Mouse (Mus musculus) adrenal gland, postnatal 4 days (tissue): Measurements from ENCODE around the gene Snrpd2. TPM values are rescaled to one million over a fixed set of nuclear protein-coding genes. Genes with fewer than 3 reads are reported as not detected.
"Not testable (repeated sequence)": the region's sequence is repeated elsewhere in the genome, so short reads cannot be mapped to it uniquely, and the experiment has no call there.

Experiments used
- DNase-seq, 2 experiments: peaks; one replicate each; pipeline ENCODE4 v3.0.0; 2021 to 2022; ENCODE audit warnings: low spot score in 2 of 2, mixed read lengths in 2 of 2
- total RNA-seq, 2 experiments: library from RNA; stranded (reverse); gene quantifications; 2 replicates each; pipeline ENCODE4 v1.2.3; 2021

The Snrpd2 gene
- total RNA-seq, 2 experiments from 2014 or later = 111 to 116 TPM

DNA sequence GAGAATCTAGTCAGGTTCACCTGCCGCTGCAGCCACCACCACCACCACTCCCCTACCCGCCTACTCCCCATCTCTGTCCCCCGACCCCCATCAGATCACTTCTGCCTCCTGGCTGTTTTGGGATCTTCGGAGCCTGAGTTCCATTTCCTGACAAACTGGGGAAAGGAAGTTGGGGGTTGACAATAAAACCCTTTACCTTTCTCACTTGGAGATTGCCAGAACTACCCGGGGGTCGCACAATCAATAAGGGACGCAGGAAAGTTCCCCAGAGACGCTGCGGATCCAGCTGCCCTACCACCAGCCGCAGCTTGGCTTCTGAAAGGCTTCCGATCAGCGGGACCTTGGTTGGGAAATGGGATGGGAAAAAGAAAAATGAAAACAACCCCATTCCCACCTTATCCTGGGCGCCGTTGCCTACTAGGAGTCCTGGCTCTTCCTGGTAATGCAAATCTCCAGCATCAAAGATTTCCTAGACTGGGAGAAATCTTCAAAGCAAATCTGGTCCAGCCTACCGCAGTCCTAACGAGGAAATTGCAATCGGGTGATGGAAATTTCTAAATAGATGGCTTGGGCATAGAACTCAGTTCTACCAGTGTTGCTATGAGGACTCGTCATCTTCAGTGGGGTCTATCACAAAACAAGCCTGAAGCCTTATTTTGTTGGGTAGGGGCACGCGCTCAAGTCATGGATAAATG, 1.2 kb upstream of the Snrpd2 start:
- no peak for DNase-seq

DNA sequence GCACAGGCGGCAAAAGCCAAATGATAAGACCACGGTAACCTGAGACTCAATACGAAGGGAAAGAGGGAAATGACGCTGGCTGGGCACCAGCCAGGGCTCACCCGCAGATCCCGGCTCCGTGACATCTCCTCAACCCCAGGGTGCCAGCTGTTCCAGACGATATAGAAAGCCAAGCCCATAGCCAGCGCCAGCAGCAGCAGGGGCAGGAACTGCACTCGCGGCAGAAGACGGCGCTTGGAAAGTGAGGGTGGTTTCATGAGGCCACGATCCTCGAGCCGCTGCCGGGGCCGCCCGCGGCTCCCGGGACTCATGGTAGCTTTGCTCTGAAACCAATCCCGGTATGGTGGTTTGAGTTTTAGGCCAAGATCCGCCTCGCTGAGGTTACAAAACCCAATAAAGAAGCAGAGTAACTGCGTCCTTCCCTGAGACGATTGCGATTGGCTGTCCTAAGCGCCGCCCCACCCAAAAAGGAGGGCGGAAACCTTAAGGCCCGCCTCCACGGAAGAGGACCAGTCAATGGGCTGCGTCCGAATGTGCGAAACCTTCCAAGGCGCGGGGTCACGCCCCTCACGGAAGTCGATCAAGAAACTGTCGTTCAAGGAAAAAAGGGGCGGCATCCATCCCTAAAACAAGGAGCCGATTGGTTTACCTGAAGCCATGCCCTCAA, 514 bp upstream of the Snrpd2 start, which contains the start of gene Qpctl:
Gene Qpctl (minus strand): TSS at position 417 of the 667 bp plus-strand sequence.
- DNase-seq = peak; percentile 83 to 96

DNA sequence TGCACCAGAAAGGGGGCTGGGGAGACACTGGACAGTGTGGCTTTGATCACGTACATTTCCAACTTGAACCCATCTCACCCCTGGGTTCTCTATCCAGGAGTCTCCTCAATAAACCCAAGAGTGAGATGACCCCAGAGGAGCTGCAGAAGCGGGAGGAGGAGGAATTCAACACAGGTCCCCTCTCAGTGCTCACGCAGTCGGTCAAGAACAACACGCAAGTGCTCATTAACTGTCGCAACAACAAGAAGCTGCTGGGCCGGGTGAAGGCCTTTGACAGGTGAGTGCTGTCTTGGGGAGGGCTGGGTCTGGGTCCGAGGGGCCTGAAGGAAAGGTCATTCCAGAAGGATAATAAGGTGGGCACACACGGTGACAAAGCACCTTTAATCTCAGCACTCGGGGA, 1.6 kb downstream of the Snrpd2 start:
- not testable (repeated sequence) for DNase-seq

DNA sequence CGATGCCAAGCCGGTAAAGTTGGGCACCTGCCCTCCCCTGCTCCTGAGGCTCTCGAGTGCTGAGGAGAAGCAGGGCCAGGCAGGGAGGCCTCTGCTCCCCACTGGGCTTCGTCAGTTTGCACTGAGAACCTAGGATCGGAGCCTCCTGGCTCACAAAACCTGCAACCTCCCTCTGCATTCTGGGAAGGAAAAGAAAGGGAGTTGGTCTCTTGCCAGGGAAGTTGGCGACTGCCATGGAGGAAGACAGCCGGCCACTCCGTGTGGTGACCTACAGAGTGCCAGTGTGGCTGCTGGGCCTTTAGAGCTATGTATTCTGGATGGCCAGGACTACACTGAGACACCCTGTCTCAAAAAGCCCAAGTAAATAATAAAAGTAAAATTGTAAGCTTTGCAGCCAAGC, 5.3 kb downstream of the Snrpd2 start:
- DNase-seq = no peak

DNA sequence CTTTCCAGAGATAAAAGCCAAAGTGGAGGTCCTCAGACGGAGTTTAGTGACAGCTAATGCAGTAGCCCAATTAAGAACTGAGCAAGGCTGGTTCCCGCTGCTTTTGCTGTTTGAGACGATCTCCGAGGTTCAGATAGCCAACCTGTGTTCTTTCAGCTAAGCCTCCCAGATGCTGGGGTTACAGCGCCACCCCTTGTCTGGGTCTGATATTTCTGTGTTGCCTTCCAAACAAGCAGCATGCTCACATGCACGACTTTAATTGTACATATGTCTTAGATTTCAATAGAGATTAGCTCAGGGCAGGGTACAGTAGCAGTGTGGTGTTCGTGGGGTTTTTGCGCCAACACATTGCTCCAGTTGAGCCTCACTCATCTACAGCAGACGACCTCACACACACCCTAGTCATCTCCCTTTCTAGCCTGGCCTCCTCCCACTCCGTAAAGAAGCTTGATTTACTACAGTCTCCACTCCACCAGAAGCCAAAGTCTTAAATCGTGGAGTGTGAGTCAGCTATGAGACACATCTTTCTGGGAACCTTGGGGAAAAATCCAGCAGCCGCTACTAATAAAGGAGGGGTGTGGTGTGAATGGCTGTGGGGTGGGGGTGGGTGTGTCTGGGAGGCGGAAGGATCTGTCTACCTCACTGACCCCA, 6.4 kb downstream of the Snrpd2 start:
- DNase-seq = no peak

DNA sequence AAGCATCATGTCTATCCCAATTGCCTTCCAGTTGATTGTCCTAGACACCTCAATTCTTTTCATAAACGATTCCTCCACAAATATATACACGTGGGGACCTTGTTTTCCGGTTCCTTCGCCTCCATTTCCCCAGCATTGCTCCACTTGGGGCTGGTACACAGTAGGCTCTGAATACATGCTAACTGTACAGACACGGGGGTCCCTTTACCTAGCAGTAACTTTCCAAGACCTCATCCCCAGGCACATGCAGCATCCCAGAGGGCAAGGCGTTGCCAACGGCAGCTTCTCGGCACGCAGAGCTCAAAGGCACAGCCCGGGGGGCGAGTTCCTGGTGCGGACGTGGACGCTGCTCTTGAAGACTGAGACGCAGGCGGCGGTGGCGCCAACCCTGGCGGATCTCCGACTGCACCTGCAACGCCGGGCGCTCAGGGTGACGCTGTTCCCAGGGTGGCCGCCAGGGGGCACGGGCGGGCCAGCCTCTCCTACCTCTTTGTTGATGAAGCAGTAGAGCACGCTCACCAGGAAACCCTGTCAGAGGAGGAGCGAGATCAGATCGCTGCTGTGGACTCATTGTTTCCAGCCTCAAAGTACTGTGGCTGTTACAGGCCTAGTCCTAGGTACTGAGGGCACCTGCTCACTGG, 7.8 kb downstream of the Snrpd2 start:
- DNase-seq = peak; percentile 82 to 83

DNA sequence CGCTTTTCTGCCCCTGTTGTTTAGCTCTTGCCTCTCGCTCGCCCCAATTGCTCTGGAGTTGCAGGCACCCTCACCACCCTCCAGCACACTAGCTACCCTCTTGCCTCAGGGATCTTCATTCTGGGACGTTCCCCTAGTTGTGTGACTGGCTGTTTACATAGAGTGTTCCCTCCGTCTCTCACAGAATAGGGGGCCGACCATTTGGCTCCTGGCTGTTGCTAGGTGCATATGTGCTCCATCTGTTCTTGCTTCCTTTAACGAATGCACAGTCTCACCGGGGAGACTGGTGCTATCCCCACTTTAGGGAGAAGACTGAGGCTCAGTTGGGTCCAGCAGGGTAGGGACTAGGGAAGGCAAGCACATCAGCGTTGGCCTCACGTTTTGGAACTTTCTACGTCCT, 9.1 kb downstream of the Snrpd2 start:
- no peak for DNase-seq

DNA sequence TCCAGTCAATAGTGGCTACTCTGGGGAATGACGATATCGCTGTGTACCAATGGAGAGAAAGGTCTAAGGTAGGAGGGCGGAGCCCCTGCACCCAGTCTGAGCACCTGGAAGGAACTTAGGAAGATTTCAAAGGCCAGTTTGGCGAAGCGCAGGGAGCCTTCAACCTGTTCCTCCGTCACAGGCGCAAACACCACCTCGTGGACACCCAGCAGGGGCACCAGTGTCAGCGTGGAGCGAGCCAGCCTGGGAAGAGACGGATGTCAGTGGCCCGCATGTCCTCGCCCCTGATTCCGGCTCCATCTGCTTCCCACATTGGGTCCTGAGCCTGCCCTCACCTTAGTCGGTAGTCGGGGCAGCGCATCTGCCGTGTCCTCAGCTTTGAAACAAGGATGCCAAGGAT, 9.9 kb downstream of the Snrpd2 start:
- no peak for DNase-seq

DNA sequence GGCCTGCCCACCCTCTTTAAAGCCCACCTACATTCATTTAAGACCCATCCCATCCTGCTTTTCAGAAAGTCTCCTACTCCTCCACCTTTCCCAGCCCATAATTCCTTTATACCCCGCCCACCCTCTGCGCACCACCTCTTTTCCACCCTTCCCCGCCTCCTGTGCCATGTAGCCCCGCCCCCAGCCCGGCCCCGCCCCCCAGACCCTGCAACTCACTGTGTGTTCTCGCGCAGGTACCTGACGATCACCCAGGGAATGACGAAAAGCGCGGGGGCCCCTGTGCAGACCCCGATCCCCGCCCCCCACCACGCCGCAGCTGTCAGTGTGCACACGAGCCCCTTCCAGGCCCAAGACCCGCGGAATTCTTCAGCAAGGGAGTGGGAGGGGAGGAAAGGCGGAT, 10.6 kb downstream of the Snrpd2 start:
- no peak for DNase-seq

DNA sequence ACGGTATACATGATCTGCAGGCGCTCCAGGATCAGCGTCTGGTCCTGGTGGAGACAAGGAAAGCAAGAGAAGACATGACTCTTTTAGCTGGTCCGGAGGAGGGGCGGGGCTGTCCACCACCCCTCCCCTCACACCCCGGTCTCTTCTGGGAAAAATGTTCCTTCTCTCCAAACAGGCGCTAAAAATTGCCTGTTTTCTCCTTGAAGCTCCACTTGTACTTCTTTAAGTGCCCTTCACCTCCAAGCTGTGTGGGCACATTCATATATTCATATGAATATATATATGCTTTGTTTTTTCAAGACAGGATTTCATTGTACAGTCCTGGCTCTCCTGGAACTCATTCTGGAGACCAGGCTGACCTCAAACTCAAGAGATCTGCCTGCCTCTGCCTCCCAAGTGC, 13.4 kb downstream of the Snrpd2 start:
- no peak for DNase-seq

DNA sequence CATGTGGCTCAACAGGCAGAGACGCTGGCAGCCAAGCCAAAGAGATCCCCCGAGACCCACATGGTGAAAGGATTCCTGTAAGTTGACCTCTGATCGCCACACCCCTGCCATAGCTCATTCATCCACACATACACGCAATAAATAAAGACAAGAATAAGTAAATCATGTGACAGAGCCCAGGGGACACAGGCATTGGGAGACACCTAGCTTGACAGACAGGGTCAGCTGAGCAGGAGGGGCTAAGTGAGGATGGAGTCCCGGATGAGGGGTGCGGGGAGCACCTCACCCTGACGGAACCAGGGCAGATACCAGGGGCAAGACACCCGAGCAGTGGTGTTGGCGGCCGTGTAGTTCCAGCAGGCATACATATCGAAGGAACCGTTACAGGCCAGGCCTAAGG, 14.2 kb downstream of the Snrpd2 start:
- DNase-seq = no peak

DNA sequence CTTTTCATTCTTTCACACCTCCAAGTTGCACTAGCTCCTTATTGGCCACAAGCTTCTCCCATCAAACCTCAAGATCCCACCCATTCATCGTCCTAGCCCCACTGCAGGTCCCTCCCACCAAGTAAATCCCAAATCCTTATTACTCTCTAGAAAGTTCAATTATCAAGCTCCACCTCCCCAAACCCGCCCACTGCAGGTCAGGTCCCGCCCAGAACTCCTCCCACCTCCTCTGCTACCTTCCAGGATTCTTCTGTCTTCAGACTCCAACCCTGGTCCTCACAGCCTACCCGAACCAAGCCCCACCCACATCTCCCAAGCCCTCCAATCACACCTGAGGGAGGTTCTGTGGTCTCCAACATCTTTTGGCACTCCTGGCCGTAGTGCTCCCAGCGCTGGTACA, 14.7 kb downstream of the Snrpd2 start:
- DNase-seq = no peak

DNA sequence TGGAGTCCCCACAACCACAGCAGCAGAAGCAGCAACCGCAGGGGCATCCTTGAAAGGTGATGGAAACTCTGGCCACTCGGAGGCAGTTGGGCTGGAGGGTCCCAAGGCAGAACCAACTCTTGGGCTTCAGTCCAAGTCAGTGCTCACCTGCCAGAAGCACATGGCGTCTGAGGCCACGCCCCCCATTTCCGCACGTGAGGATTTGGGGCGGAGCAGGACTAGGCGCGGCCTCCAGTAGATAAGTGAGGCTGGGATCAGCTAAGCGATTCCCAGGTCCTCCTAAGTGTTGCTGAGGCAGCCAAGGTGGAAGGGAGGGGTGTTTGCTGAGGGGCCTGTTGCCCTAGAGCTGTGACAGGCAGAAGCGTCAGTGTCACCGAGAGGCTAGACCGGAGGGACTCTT, 15.5 kb downstream of the Snrpd2 start:
- no peak for DNase-seq

DNA sequence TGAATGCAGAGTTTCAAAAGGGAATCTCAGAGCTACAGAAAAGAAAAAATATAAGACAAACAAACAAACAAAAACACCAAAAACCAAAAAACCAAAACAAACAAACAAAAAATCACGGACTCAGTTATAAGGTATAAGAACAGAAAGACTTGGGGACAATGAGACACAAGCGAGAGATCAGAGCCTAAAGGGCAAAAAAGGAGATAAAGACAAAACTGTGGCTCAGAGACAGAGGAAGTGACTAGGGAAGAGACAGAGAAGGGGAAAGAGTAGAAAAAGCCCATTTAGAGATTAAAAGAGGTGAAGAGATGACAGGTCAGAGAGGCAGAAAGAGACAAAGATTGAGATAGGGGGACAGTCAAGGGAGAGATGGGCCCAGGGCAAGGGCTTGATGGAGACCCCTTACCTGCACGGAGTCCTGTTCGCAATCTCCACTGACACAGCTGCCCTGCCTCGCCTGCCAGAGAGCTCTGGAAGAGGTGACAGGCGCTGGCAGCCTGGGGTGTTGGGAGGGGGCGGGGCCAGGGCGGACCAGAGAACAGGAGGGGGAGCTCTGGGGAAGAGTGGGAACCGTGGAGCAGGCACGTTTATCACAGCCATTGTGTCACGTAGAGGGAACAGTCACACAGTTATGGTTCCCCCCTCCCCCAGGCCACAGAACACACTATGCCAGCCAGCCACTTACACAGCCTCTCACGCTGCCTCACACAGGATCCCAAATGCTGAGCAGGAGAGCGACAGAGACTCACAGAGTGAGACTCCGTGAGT, 16.3 kb downstream of the Snrpd2 start, which contains the start of gene Gipr:
Gene Gipr (minus strand): TSS at position 472 of the 768 bp plus-strand sequence.
- no peak for DNase-seq

DNA sequence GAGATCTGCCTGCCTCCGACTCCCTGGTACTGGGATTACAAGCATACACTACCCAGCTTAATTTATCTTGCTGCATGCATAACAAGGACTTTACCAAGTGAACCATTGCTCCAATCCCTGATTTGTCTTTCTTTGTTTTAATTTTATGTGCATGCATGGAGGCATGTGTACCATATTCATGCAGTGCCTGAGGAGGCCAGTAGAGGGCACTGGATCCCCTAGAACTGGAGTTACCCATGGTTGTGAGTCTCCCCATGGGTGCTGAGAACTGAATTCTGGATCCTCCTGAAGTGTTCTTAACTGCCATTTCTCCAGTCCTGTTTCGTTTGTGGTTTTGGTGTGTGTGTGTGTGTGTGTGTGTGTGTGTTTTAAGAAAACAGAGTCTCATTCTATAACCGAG, 17.5 kb downstream of the Snrpd2 start:
- no peak for DNase-seq

DNA sequence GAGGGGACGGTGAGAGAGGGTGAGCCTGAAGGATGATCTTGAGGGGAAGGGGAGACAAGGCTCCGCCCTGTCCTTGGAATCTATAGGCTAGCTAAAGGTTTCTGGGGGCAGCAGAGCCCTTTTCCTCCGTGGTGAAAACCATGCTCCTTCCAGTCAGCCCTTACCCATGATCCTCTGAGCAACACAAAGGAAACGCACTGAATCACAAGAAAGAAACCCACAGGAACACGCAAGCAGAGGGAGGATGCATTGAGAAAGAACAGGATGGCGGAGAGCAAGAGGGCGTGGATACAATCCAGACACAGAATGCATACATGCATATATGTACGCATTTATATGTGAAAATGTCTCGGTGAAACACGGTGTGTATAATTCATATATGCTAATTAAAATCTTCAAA, 20.0 kb downstream of the Snrpd2 start:
- DNase-seq = no peak

DNA sequence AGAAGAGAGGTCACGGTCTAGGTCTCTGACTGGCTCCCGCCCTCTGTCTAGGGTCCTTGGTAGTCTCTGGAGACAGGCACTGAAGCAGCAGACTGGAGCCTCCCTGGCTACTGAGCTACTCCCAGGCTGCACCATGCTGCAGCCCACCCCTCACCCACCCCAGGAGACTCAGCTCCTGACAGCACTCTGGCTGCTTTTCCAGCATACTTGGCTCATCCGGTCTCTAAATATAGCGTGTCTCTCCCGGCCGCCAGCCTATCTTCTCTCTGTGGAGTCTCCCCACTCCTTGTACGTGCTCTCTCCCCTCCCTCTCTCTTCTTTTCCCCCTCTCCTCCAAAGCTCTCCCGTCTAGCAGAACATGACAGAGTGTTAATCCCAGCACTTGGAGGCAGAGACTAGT, 20.6 kb downstream of the Snrpd2 start:
- DNase-seq = no peak

DNA sequence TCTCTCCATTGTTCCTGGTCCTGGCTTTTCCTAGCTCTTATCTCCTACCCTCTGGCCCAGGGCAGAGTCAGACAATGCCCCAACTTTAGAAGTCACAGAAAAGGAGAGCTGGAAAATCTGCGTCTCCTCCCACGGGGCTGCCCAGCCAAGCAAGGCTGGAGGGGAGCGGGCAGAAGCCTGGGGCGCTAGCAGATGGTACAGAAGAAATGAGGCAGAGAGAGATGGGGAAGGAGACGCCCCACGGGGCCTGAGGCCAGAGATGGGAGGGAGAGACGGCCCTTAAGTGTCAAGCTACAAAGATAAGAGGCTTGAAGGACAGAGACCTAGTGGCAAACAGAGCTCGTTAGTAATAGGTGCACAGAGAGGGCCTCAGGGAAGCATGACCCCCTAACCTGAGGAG, 22.3 kb downstream of the Snrpd2 start:
- no peak for DNase-seq

DNA sequence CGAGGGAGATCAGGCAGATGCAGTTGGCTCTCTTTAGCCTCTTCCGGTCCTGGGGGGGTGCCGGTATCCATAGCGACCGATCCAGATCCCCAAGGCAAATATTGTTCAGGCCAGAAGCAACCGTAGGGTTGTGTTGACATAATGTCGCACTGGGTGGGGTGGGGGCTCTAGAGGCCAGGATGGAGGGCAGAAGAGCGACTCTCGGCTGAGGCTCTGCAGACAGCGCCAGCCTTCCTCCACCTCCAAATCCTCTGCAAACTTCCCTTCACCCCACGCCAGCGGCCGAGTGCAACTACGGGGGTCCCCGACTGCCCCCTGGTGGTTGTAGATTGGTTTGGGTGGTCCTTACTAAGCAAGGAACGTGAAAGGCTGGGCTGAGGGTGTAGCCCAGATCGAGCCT, 23.4 kb downstream of the Snrpd2 start:
- DNase-seq = peak; percentile 61 to 69

DNA sequence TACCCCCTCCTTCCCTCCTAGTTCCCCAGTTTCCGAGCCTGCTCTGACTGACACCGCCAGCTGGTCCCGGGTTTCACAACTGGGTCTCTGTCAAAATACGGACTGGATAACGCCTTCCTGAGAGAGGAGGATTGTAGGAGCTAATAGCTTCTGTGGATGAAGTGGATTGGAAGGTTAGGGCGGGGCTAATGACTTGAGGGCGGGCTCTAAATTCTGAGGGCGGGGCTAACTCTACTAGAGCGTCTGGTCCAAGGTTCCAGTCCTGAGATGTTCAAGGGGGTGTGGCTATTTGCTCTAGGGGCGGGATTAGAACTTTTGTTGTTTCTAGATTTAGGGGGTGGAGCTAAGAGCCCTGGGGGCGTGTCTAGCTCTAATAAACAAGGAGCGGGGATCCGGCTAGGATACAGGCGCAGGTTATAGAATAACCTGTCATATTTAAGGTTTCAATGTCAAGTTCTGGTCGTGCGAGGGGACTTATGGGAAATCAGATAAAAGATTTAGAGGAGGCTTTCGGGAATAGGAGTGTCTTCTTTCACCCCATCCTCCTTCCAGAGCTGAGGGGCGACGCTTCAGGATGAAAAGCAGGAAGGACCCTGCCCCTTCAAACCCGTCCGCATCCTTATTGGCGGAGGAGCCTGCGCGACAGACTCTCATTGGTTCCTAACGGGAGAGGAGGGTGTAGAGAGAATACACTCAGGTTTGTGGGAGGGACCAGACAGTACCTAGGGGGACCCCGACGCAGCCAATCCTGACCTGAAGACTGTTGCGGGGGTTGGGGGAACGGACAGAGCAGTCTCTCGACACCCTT, 26.4 kb downstream of the Snrpd2 start, which contains the start of gene Eml2:
Gene Eml2 (plus strand): TSS at position 714 of the 808 bp plus-strand sequence.
- no peak for DNase-seq
